Mouse (Mus musculus) E14TG2a.4 (cell line): ENCODE results near the gene Ankrd44.

Source experiments
- H3K27me3 ChIP-seq: 2 replicates; pipeline ENCODE4 v1.6.1; 2014; ENCODE audit warnings: low read length, control low read depth; ENCODE audit not compliant: insufficient read depth
- H3K36me3 ChIP-seq: 2 replicates; pipeline ENCODE4 v1.6.1; 2014; ENCODE audit warnings: low read length, control low read depth; ENCODE audit not compliant: insufficient read depth
- H3K4me1 ChIP-seq: replicated peaks from 2 replicates; pipeline ENCODE4 v1.6.1; 2014; ENCODE audit warnings: low read depth, low read length, control low read depth
- H3K4me3 ChIP-seq: replicated peaks from 2 replicates; pipeline ENCODE4 v1.5.1; 2014; ENCODE audit warnings: mild to moderate bottlenecking, low read length
- H3K9me3 ChIP-seq: 2 replicates; pipeline ENCODE4 v1.6.1; 2014; ENCODE audit warnings: low read length, control low read depth
- CTCF ChIP-seq: conservative IDR thresholded peaks from 2 replicates; pipeline ENCODE4 v1.5.1; 2014; ENCODE audit warnings: low read length
- NANOG ChIP-seq: IDR thresholded peaks from 2 replicates; pipeline ENCODE4 v1.6.1; 2014; ENCODE audit warnings: borderline replicate concordance, low read length, mixed read lengths
- POU5F1 ChIP-seq: IDR thresholded peaks from 2 replicates; pipeline ENCODE4 v1.6.1; 2014; ENCODE audit warnings: low read length, borderline replicate concordance

Ankrd44 gene

DNA sequence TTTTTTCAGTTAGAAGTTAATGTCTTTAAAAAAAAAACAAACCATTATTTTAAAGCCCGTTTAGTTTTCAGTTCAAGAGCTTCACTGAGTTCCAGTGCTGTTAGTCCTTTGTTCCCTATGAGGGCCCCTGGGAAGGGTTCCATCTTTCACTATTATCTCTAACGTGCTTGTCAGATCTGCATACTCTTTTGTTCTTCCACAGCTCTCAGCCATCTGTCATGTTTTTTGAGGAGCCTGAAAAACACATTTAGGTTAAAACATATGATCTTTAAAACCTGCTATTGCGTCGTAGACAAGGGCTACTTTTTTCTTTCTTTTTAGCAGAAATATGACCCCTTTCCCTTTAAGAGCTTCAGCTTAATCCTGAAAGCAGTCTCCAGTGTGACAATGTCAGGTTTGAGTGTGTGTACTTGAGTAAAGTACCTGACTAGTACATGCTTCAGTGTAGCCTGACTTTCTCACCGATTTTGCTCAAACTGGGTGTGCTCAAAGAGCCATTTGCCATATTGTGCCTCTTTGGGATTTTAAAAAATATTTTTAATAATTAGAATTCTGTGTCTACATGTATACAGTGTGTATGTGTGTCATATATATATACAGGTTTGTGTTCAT lies 285.9 kb downstream of the Ankrd44 start:
- no peak overlapping the region for H3K4me3 ChIP-seq
- TF ChIP-seq CTCF (no peak), POU5F1 (no peak), NANOG (no peak)
- H3K9me3 ChIP-seq: no peaks in the 10 kb centered on the region
- no peaks in the 10 kb centered on the region for H3K36me3 ChIP-seq
- no peaks in the 10 kb centered on the region for H3K4me1 ChIP-seq
- no peaks in the 10 kb centered on the region for H3K27me3 ChIP-seq

DNA sequence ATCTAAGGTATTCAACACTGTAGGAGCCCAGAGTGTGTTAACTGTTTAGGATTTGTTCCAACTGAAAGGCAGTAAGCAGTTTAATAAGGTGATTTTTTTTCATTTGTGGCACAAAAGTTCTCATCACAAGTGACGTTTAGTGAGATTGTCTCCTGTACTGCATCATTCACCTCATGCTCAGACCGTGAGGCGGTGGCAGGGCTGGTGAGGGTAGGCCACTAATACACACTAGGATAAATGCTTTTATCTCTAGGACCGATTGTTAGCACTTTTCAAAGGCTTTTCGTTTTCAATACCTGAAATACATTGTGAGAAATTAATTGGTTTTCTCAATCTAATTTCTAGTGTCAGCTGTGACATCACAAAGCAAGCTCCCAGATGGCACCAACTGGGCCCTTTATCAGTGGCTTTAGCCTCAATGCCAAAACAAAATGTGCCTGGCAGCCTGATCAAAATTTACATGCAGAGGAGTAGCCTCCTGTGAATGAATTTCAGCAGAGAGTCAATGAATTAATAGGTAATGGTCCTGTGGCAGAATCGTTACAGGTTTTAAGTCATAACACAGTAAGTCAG lies 286.6 kb downstream of the Ankrd44 start:
- TF ChIP-seq CTCF (no peak), NANOG (no peak), POU5F1 (no peak)
- no peaks in the 10 kb centered on the region for H3K36me3 ChIP-seq

DNA sequence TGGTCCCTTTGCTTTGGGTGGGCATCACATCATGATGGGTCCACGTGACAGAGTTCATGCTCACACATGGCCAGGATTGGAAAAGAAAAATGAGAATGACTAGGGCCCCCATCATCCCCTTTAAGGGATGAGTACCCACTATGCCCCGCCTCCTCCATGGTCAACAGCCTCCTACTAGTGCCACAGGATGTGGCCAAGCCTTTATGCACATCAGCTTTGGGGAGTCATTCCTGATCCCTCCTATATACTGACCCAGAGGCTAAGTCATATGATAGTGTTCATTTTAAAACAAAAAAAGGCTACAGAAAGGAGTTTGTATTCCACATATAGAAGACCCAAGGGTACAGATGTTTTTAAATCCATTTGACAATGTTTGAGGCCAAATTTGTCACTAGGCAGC lies 287.1 kb downstream of the Ankrd44 start:
- TF ChIP-seq POU5F1 (no peak), CTCF (no peak), NANOG (no peak)
- Histone ChIP-seq H3K4me3 (no peak overlapping the region), H3K36me3 (no peaks in the 10 kb centered on the region), H3K27me3 (no peaks in the 10 kb centered on the region), H3K4me1 (no peaks in the 10 kb centered on the region), H3K9me3 (no peaks in the 10 kb centered on the region)

More for the DNA sequence above, 286.6 kb downstream of the Ankrd44 start:
- H3K27me3 ChIP-seq: no peaks in the 10 kb centered on the region
- no peaks in the 10 kb centered on the region for H3K9me3 ChIP-seq
- H3K4me3 ChIP-seq: no peak overlapping the region
- no peaks in the 10 kb centered on the region for H3K4me1 ChIP-seq

DNA sequence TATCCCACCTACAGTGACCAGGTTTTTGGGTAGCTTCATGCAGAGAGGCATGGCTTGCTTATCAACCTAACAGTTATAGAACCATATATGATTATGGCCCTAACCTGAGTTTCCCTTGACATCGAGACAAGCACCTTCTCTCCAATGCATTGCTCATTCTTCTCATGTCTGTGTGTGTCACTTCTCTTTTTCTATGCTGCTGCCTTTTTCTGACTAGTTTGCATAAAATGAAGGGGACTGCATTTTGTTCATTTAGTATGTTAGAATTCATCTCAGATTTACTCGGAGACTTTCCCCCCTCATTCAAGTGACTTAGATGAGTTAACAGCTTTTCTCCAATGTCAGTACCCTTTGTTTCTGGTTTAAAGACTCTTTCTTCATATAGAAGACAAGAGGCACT lies 288.8 kb downstream of the Ankrd44 start:
- Histone ChIP-seq H3K36me3 (no peaks in the 10 kb centered on the region), H3K4me3 (no peak overlapping the region), H3K27me3 (no peaks in the 10 kb centered on the region), H3K9me3 (no peaks in the 10 kb centered on the region), H3K4me1 (no peaks in the 10 kb centered on the region)
- TF ChIP-seq CTCF (no peak), NANOG (no peak), POU5F1 (no peak)

DNA sequence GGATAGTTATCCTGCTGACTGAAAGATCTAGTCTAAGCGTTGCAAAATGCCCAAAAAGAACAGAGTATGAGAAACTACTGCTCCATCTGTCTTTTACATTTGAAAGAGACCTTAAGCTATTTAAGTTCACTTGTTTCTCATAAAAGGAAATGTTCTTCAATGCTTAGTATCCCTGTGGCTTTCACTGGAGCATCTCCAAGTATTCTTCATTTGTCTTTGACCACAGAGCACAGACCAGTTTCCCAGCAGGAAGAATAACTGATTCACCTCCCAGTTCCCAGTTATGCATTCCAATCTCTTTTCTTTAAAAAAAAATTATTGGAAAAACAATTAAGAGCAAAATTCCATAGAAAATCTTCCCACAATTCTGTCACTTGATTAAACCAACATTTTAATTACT lies 297.1 kb downstream of the Ankrd44 start:
- Histone ChIP-seq H3K27me3 (no peaks in the 10 kb centered on the region), H3K4me3 (no peak overlapping the region), H3K36me3 (no peaks in the 10 kb centered on the region), H3K4me1 (no peaks in the 10 kb centered on the region), H3K9me3 (no peaks in the 10 kb centered on the region)
- no peak for TF ChIP-seq CTCF
- no peak for TF ChIP-seq NANOG
- TF ChIP-seq POU5F1: no peak

DNA sequence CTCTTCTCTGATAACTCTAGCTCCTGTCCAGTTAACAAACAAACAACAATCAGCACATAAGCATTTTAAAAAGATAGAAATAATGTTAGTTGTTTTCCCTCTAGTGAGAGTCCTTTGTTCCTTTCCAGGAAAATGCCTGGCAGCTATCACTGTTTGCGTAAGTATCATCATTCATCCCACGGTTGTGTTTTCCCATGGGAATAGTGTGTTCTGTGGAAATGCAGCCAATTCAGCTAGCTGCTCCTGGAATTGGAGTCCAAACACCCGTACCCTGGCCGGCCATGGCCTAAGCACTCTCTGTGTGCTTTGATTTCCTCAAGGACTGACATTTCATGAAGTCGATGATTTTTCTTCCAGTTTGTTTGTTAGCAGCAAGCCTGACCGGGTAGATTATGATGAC lies 311.2 kb downstream of the Ankrd44 start:
- Histone ChIP-seq H3K4me1 (no peaks in the 10 kb centered on the region), H3K36me3 (no peaks in the 10 kb centered on the region), H3K27me3 (no peaks in the 10 kb centered on the region), H3K4me3 (no peak overlapping the region), H3K9me3 (peaks cover 19% of the 10 kb centered on the region)
- TF ChIP-seq CTCF: no peak
- TF ChIP-seq POU5F1: no peak
- no peak for TF ChIP-seq NANOG

DNA sequence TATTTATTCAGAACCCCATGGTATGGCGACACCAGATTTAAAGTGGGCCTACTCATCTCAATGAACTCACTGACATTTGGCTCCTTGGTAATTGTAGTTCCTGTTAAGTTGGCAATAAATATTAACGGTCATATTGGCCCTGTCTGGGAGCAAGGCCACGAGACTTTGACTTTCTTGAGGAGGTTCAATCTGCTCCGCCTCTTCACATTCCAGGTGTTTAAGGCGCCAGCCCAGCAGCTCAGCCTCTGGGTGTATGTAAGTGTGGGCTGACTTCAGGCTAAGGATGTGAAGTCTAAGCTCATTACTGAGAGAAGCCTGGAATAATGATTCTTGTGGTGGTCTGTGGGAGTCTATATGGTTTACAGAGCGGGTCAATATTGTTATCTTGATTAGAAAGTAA lies 313.8 kb downstream of the Ankrd44 start:
- H3K4me1 ChIP-seq: peaks cover under 1% of the 10 kb centered on the region; the same call in 1 of the 2 replicates
- TF ChIP-seq POU5F1 (no peak), CTCF (no peak), NANOG (no peak)

DNA sequence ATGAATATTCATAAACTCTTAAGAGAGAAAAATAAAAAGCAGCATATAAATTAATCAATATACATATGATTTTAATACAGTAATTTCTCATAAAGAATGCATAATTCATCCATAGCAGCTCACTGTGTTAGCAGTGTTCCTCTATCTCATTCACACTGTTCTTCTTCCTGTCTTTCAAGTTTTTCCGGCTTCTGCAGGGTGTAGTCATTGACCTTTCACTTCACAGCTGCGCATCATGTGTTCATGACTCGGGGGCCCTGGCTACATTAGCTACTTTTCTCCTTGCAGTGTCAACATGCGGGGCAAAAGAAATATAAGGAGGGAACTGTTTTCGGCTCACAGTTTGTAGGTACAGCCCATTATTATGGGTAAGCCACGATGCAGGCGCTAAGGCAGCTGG lies 314.3 kb downstream of the Ankrd44 start:
- Histone ChIP-seq H3K36me3 (no peaks in the 10 kb centered on the region), H3K9me3 (peaks cover 16% of the 10 kb centered on the region), H3K4me1 (peaks cover 5% of the 10 kb centered on the region; the same call in 1 of the 2 replicates), H3K27me3 (no peaks in the 10 kb centered on the region), H3K4me3 (no peak overlapping the region)
- TF ChIP-seq POU5F1 (no peak), NANOG (no peak), CTCF (no peak)

More for the DNA sequence above, 313.8 kb downstream of the Ankrd44 start:
- no peaks in the 10 kb centered on the region for H3K36me3 ChIP-seq
- H3K27me3 ChIP-seq: no peaks in the 10 kb centered on the region
- no peak overlapping the region for H3K4me3 ChIP-seq
- H3K9me3 ChIP-seq: peaks cover 16% of the 10 kb centered on the region

DNA sequence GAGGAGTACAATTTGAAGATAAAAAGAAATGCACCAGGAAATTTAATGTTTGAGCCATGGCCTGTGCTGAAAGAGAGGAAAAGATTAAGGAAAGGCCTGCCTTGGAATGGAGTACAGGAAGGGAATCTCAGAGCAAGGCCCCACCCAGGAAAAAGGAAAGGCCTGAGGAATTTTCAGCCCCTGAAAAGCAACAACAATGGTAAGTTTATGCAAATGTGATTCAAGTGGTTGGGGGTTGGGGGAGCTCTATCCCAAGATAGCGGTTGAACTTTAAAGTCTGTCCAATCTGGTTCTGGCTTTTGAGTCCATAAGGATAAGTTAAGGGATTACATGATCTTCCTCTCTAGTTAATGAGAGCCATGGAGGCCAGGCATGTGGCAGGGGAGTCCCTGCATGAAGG lies 319.3 kb downstream of the Ankrd44 start:
- Histone ChIP-seq H3K4me1 (peaks cover 9% of the 10 kb centered on the region; the same call in 1 of the 2 replicates), H3K4me3 (no peak overlapping the region), H3K9me3 (peaks cover 25% of the 10 kb centered on the region), H3K36me3 (no peaks in the 10 kb centered on the region), H3K27me3 (no peaks in the 10 kb centered on the region)
- TF ChIP-seq NANOG: no peak
- TF ChIP-seq POU5F1: peak; percentile 40; the same call in 1 of the 2 replicates
- no peak for TF ChIP-seq CTCF
